Mouse (Mus musculus): ENCODE results near the gene Dnajc6. TPM values are rescaled to one million over a fixed set of nuclear protein-coding genes. Genes with fewer than 3 reads are reported as not detected.

Gene Dnajc6
- 0.26 and 0.45 TPM in 2 replicates for polyA plus RNA-seq (2016; fragmentation: Nextera tagmentation; extraction: Ambion mirVana)

GRCm38 (mm10) chr4:101496534-101497237 lies at the start of gene Dnajc6:
Dnajc6 (plus strand) TSS chr4:101496648.
- peak within 1 kb of the TSS; percentile 96 for H3K4me2 ChIP-seq
- peaks cover 49% of the 10 kb centered on the region for H3K27me3 ChIP-seq (replicated peaks)
- H3K4me1 ChIP-seq (replicated peaks): no peaks in the 10 kb centered on the region; the same call in 1 of the 2 replicates
- no peaks in the 10 kb centered on the region for H3K36me3 ChIP-seq
- WGBS: under 1% methylated on average over 57 of the region's 57 CpGs
- H3K27ac ChIP-seq (ENCODE audit: poor library complexity, severe bottlenecking): no peak within 1 kb of the TSS
- peak; percentile 51; the same call in 1 of the 2 replicates for ATAC-seq (ENCODE audit: insufficient number of reproducible peaks, low FRiP score)
- H3K9ac ChIP-seq: peak within 1 kb of the TSS; percentile 63
- H3K9me3 ChIP-seq (replicated peaks): no peaks in the 10 kb centered on the region
- peak within 1 kb of the TSS; percentile 64 for H3K4me3 ChIP-seq

- H3K36me3 ChIP-seq: peaks cover 8% of the 10 kb centered on the region; the same call in 1 of the 2 replicates
- H3K4me1 ChIP-seq (replicated peaks): peaks cover 49% of the 10 kb centered on the region
- H3K9ac ChIP-seq: no peak overlapping the region
- H3K4me2 ChIP-seq: no peak overlapping the region
- no peak for ATAC-seq (ENCODE audit: insufficient number of reproducible peaks, low FRiP score)
- 85% methylated on average over 8 of the region's 8 CpGs for WGBS
- H3K27me3 ChIP-seq (replicated peaks): no peaks in the 10 kb centered on the region
- H3K4me3 ChIP-seq: no peak overlapping the region
- no peak overlapping the region for H3K27ac ChIP-seq (ENCODE audit: poor library complexity, severe bottlenecking)
- no peaks in the 10 kb centered on the region for H3K9me3 ChIP-seq (replicated peaks)
Measured at GRCm38 (mm10) chr4:101448701-101449100, 47.7 kb upstream of the Dnajc6 start.

DNA sequence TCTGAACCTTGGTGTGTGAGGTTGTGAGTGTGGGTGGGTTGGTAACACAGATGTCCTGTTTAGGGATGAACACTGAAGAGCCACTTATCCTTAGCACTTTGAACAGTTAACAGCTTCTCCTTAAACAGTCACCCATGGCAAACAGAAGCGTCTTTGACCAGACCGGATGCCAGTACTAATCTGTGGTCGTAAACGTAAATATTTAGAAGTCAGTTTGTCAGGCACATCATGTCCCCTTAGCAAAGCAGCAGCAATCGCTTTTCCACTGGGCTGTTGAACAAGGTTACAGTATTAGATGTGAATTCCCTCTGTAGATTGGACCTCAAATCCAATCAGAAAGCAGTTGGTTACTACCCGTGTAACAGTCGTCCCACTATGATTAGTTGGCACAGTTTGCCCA lies 47.1 kb upstream of the Dnajc6 start:
- peaks cover 43% of the 10 kb centered on the region for H3K4me1 ChIP-seq (replicated peaks)
- WGBS: 63% methylated on average over 7 of the region's 7 CpGs

GRCm38 (mm10) chr4:101450150-101450780 lies 46.2 kb upstream of the Dnajc6 start:
- Histone ChIP-seq H3K27me3 (replicated peaks) (no peaks in the 10 kb centered on the region), H3K9me3 (replicated peaks) (no peaks in the 10 kb centered on the region), H3K36me3 (peaks cover 8% of the 10 kb centered on the region; the same call in 1 of the 2 replicates), H3K4me2 (no peak overlapping the region), H3K9ac (no peak overlapping the region), H3K27ac (ENCODE audit: poor library complexity, severe bottlenecking) (no peak overlapping the region), H3K4me3 (no peak overlapping the region), H3K4me1 (replicated peaks) (peaks cover 34% of the 10 kb centered on the region)
- no peak for ATAC-seq (ENCODE audit: insufficient number of reproducible peaks, low FRiP score)
- 80% methylated on average over 20 of the region's 20 CpGs for WGBS

More for the DNA sequence above, 47.1 kb upstream of the Dnajc6 start:
- Histone ChIP-seq H3K27ac (ENCODE audit: poor library complexity, severe bottlenecking) (no peak overlapping the region), H3K27me3 (replicated peaks) (no peaks in the 10 kb centered on the region), H3K9me3 (replicated peaks) (no peaks in the 10 kb centered on the region), H3K36me3 (peaks cover 8% of the 10 kb centered on the region; the same call in 1 of the 2 replicates), H3K4me2 (no peak overlapping the region), H3K4me3 (no peak overlapping the region), H3K9ac (no peak overlapping the region)
- no peak for ATAC-seq (ENCODE audit: insufficient number of reproducible peaks, low FRiP score)

- no peak overlapping the region for H3K4me2 ChIP-seq
- H3K9ac ChIP-seq: no peak overlapping the region
- H3K36me3 ChIP-seq: peaks cover 8% of the 10 kb centered on the region; the same call in 1 of the 2 replicates
- no peak overlapping the region for H3K27ac ChIP-seq (ENCODE audit: poor library complexity, severe bottlenecking)
- H3K4me1 ChIP-seq (replicated peaks): peaks cover 36% of the 10 kb centered on the region
- no peak overlapping the region for H3K4me3 ChIP-seq
- no peaks in the 10 kb centered on the region for H3K9me3 ChIP-seq (replicated peaks)
- no peak for ATAC-seq (ENCODE audit: insufficient number of reproducible peaks, low FRiP score)
- H3K27me3 ChIP-seq (replicated peaks): no peaks in the 10 kb centered on the region
- 70% methylated on average over 4 of the region's 4 CpGs for WGBS
Measured at GRCm38 (mm10) chr4:101451089-101451488, 45.4 kb upstream of the Dnajc6 start.

DNA sequence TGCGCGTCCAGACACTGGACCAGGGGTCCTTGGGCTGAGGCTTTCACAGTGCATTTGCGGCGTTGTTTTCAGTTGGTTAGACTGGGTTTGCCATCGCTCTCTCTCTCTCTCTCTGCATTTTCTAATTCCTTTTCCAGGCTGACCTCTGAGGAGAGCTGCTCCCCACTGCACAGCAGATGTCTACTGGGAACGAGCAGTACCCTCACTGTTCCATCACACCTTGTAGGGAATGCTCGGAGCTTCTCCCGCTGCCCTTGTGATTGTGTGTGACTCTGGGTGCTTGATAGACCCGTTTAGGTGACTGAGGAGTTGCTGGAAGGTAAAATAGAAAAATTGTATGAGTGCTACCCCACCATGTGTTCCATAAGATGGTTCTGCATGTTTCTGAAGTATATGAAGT lies 43.6 kb upstream of the Dnajc6 start:
- peaks cover 40% of the 10 kb centered on the region for H3K4me1 ChIP-seq (replicated peaks)
- H3K27me3 ChIP-seq (replicated peaks): no peaks in the 10 kb centered on the region
- H3K27ac ChIP-seq (ENCODE audit: poor library complexity, severe bottlenecking): no peak overlapping the region
- H3K9me3 ChIP-seq (replicated peaks): no peaks in the 10 kb centered on the region
- no peak overlapping the region for H3K4me3 ChIP-seq
- 0 out of 2 replicates have a peak, but pooled peaks cover 3% of the 10 kb centered on the region for H3K36me3 ChIP-seq
- H3K4me2 ChIP-seq: no peak overlapping the region
- 88% methylated on average over 9 of the region's 9 CpGs for WGBS
- no peak for ATAC-seq (ENCODE audit: insufficient number of reproducible peaks, low FRiP score)
- no peak overlapping the region for H3K9ac ChIP-seq

- no peak overlapping the region for H3K4me3 ChIP-seq
- H3K9me3 ChIP-seq (replicated peaks): no peaks in the 10 kb centered on the region
- H3K27me3 ChIP-seq (replicated peaks): no peaks in the 10 kb centered on the region
- H3K4me1 ChIP-seq (replicated peaks): peaks cover 23% of the 10 kb centered on the region
- no peak overlapping the region for H3K27ac ChIP-seq (ENCODE audit: poor library complexity, severe bottlenecking)
- 76% methylated on average over 8 of the region's 8 CpGs for WGBS
- ATAC-seq (ENCODE audit: insufficient number of reproducible peaks, low FRiP score): no peak
- H3K4me2 ChIP-seq: no peak overlapping the region
- peaks cover 8% of the 10 kb centered on the region for H3K36me3 ChIP-seq
- H3K9ac ChIP-seq: no peak overlapping the region
Measured at GRCm38 (mm10) chr4:101457176-101457575, 39.3 kb upstream of the Dnajc6 start.

- WGBS: 49% methylated on average over 2 of the region's 2 CpGs
Measured at GRCm38 (mm10) chr4:101458341-101458740, 38.1 kb upstream of the Dnajc6 start.

DNA sequence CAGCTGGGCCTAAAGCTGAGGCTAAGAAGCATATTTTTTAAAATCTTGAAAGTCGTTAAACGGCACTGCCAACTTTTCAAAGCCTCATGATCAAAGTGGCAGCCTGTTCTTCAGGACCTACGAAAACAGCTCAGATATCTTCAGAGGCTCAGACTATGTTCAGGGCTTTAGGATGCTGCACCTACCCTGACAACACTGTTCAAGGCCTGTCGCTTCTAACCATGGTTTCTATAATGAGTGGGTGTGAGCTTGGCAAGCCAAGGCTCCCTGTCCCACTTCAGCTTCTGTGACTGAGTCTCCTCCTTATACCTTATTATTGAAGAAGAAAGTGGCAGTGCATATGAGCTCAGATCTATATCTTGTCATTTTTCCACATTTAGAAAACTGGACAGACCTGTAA lies 37.1 kb upstream of the Dnajc6 start:
- Histone ChIP-seq H3K4me2 (no peak overlapping the region), H3K27me3 (replicated peaks) (no peaks in the 10 kb centered on the region), H3K9ac (no peak overlapping the region), H3K4me1 (replicated peaks) (peaks cover 23% of the 10 kb centered on the region), H3K36me3 (peaks cover 14% of the 10 kb centered on the region), H3K9me3 (replicated peaks) (no peaks in the 10 kb centered on the region), H3K4me3 (no peak overlapping the region), H3K27ac (ENCODE audit: poor library complexity, severe bottlenecking) (no peak overlapping the region)
- 89% methylated on average over 4 of the region's 4 CpGs for WGBS
- no peak for ATAC-seq (ENCODE audit: insufficient number of reproducible peaks, low FRiP score)

More at GRCm38 (mm10) chr4:101458341-101458740, 38.1 kb upstream of the Dnajc6 start:
- no peak overlapping the region for H3K4me3 ChIP-seq
- ATAC-seq (ENCODE audit: insufficient number of reproducible peaks, low FRiP score): no peak
- H3K36me3 ChIP-seq: peaks cover 14% of the 10 kb centered on the region
- no peaks in the 10 kb centered on the region for H3K27me3 ChIP-seq (replicated peaks)
- no peaks in the 10 kb centered on the region for H3K9me3 ChIP-seq (replicated peaks)
- H3K4me2 ChIP-seq: no peak overlapping the region
- H3K4me1 ChIP-seq (replicated peaks): peaks cover 23% of the 10 kb centered on the region
- no peak overlapping the region for H3K9ac ChIP-seq
- no peak overlapping the region for H3K27ac ChIP-seq (ENCODE audit: poor library complexity, severe bottlenecking)

DNA sequence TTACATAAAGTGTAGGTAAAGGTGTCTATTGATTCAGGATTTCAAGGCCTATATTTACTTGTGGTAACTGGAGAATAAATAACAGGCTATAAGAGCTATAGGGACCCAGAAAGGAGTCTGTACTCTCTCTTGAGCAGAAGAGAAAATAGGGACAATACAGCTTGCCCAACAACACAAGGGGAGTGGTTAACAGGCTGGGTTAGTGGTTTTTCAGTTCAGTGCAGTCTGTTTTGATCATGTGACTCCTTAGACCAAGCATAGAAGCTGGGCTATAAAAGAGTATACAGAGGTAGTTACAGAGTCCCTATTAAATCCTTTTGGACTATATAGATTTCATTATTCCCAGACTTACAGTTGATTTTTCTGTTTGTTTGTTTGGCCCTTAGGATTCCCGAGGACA lies 36.3 kb upstream of the Dnajc6 start:
- H3K4me2 ChIP-seq: no peak overlapping the region
- no peak overlapping the region for H3K4me3 ChIP-seq
- no peaks in the 10 kb centered on the region for H3K27me3 ChIP-seq (replicated peaks)
- H3K9ac ChIP-seq: no peak overlapping the region
- WGBS: 80% methylated on average over 1 of the region's 1 CpGs
- H3K36me3 ChIP-seq: peaks cover 21% of the 10 kb centered on the region
- peaks cover 23% of the 10 kb centered on the region for H3K4me1 ChIP-seq (replicated peaks)
- H3K9me3 ChIP-seq (replicated peaks): no peaks in the 10 kb centered on the region
- H3K27ac ChIP-seq (ENCODE audit: poor library complexity, severe bottlenecking): no peak overlapping the region
- ATAC-seq (ENCODE audit: insufficient number of reproducible peaks, low FRiP score): no peak

DNA sequence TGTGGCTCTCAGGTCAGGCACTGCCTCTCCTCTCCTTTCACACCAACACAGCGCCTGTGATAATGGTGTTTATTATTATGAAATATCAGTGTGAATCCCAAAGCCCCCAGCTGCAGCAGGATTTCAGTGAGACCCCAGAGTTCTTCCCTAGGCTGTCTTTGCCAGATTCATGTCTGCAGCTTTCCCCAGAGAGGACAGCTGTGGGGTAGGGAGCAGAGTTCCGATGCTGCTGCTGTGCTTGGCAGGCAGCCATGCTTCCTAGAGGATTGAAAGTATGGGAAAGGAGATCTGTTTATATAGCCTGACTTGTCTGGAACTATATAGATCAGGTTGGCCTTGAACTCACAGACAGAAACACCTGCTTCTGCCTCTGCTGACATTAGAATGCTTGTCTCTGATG lies 34.4 kb upstream of the Dnajc6 start:
- H3K36me3 ChIP-seq: peaks cover 27% of the 10 kb centered on the region
- 72% methylated on average over 2 of the region's 2 CpGs for WGBS
- H3K4me2 ChIP-seq: no peak overlapping the region
- H3K9ac ChIP-seq: no peak overlapping the region
- H3K27ac ChIP-seq (ENCODE audit: poor library complexity, severe bottlenecking): no peak overlapping the region
- H3K4me1 ChIP-seq (replicated peaks): peaks cover 7% of the 10 kb centered on the region
- no peak for ATAC-seq (ENCODE audit: insufficient number of reproducible peaks, low FRiP score)
- H3K4me3 ChIP-seq: no peak overlapping the region
- no peaks in the 10 kb centered on the region for H3K9me3 ChIP-seq (replicated peaks)
- no peaks in the 10 kb centered on the region for H3K27me3 ChIP-seq (replicated peaks)
